Mouse (Mus musculus): Measurements from ENCODE around the gene Zic5.

DNA sequence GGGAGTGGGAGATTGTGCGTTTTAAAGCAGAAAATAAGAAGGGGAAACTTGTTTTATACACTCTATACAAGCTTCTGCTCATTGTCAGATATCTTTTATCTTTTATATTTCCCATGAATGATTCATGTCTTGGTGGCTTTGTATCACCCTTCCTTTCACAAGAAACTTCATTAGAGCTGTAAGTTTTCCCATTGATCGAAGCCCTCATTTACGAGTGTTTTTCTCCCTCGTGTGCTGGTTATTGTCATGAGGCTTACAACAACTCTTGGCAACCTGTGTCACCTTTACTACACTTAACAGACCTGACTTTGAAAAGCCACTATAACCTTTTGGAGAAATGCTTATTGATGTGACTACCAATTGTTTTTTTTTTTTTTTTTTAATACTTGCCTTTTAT is 9.9 kb downstream of the Zic5 start:
- no peak for TF ChIP-seq POLR2A (IDR thresholded peaks at IDR 0.05; ENCODE audit: extremely low read depth, insufficient read depth, low read length)
- TF ChIP-seq CTCF (IDR thresholded peaks at IDR 0.05; ENCODE audit: extremely low read depth, insufficient read depth, low read length): no peak

All from cortical plate, adult 2 months (tissue).